Mouse (Mus musculus): Measurements from ENCODE around the gene Ccdc12. TPM values are rescaled to one million over a fixed set of nuclear protein-coding genes. Genes with fewer than 3 reads are reported as not detected.
A peak's percentile ranks its signal among the peaks of the same experiment; 100 is the strongest.

The Ccdc12 gene
- total RNA-seq (2015; ENCODE audit: low replicate concordance) (14.0 and 58.5 TPM in 2 replicates), total RNA-seq (2017; ENCODE audit: low replicate concordance) (20.8 and 29.3 TPM in 2 replicates)

GRCm38 (mm10) chr9:110656249-110657221 is at the start of gene Ccdc12:
TSS of gene Ccdc12 (plus strand) at chr9:110656503.
- peak; percentile 80 for ATAC-seq (replicated peaks; ENCODE audit: low FRiP score, poor library complexity, severe bottlenecking)

- ATAC-seq (replicated peaks; ENCODE audit: low FRiP score, poor library complexity, severe bottlenecking) = no peak
These were observed 44.8 kb upstream of the Ccdc12 start for GRCm38 (mm10) chr9:110611471-110611870.

- ATAC-seq (replicated peaks; ENCODE audit: low FRiP score, poor library complexity, severe bottlenecking) = no peak
These were observed 39.2 kb upstream of the Ccdc12 start for GRCm38 (mm10) chr9:110617081-110617480.

- ATAC-seq (replicated peaks; ENCODE audit: low FRiP score, poor library complexity, severe bottlenecking) = no peak
These were observed 36.1 kb upstream of the Ccdc12 start for GRCm38 (mm10) chr9:110620180-110620579.

GRCm38 (mm10) chr9:110620685-110621084 is 35.6 kb upstream of the Ccdc12 start:
- ATAC-seq (replicated peaks; ENCODE audit: low FRiP score, poor library complexity, severe bottlenecking) = no peak

- no peak for ATAC-seq (replicated peaks; ENCODE audit: low FRiP score, poor library complexity, severe bottlenecking)
These were observed 33.6 kb upstream of the Ccdc12 start for GRCm38 (mm10) chr9:110622621-110623219.

GRCm38 (mm10) chr9:110623416-110624195 is 32.7 kb upstream of the Ccdc12 start:
- no peak for ATAC-seq (replicated peaks; ENCODE audit: low FRiP score, poor library complexity, severe bottlenecking)

- peak; percentile 70 for ATAC-seq (replicated peaks; ENCODE audit: low FRiP score, poor library complexity, severe bottlenecking)
These were observed 31.7 kb upstream of the Ccdc12 start, which contains the start of gene Nradd for GRCm38 (mm10) chr9:110624361-110625166. TSS of gene Nradd (minus strand) at chr9:110624452.

- no peak for ATAC-seq (replicated peaks; ENCODE audit: low FRiP score, poor library complexity, severe bottlenecking)
These were observed 30.9 kb upstream of the Ccdc12 start for GRCm38 (mm10) chr9:110625350-110625908.

GRCm38 (mm10) chr9:110630171-110630570 is 26.1 kb upstream of the Ccdc12 start:
- no peak for ATAC-seq (replicated peaks; ENCODE audit: low FRiP score, poor library complexity, severe bottlenecking)

- ATAC-seq (replicated peaks; ENCODE audit: low FRiP score, poor library complexity, severe bottlenecking) = no peak
These were observed 25.1 kb upstream of the Ccdc12 start for GRCm38 (mm10) chr9:110631191-110631590.

- no peak for ATAC-seq (replicated peaks; ENCODE audit: low FRiP score, poor library complexity, severe bottlenecking)
These were observed 24.5 kb upstream of the Ccdc12 start for GRCm38 (mm10) chr9:110631651-110632275.

- no peak for ATAC-seq (replicated peaks; ENCODE audit: low FRiP score, poor library complexity, severe bottlenecking)
These were observed 23.6 kb upstream of the Ccdc12 start for GRCm38 (mm10) chr9:110632671-110633070.

- no peak for ATAC-seq (replicated peaks; ENCODE audit: low FRiP score, poor library complexity, severe bottlenecking)
These were observed 22.4 kb upstream of the Ccdc12 start for GRCm38 (mm10) chr9:110633882-110634281.

GRCm38 (mm10) chr9:110635225-110635624 is 21.1 kb upstream of the Ccdc12 start:
- ATAC-seq (replicated peaks; ENCODE audit: low FRiP score, poor library complexity, severe bottlenecking) = peak; percentile 48

GRCm38 (mm10) chr9:110638611-110639021 is 17.7 kb upstream of the Ccdc12 start:
- ATAC-seq (replicated peaks; ENCODE audit: low FRiP score, poor library complexity, severe bottlenecking) = no peak

- ATAC-seq (replicated peaks; ENCODE audit: low FRiP score, poor library complexity, severe bottlenecking) = no peak
These were observed 15.3 kb upstream of the Ccdc12 start for GRCm38 (mm10) chr9:110641006-110641405.

GRCm38 (mm10) chr9:110642812-110643524 is 13.3 kb upstream of the Ccdc12 start:
- no peak for ATAC-seq (replicated peaks; ENCODE audit: low FRiP score, poor library complexity, severe bottlenecking)
